Mouse (Mus musculus): ENCODE measurements around the gene Vezf1.

GRCm38 (mm10) chr11:88067586-88068410 is at the start of gene Vezf1:
- TF ChIP-seq EP300 (IDR thresholded peaks at IDR 0.05) (no peak), CTCF (IDR thresholded peaks at IDR 0.05) (no peak)

All from lung, postnatal 0 days (tissue).